Mouse (Mus musculus): ENCODE results near the gene Sox13.

The Sox13 gene

GRCm38 (mm10) chr1:133423543-133424480 lies at the start of gene Sox13:
Gene Sox13, minus strand, starts transcription at chr1:133424377.
- DNase-seq (ENCODE audit: low spot score in 2 of 2): no peak

- no peak for DNase-seq (ENCODE audit: low spot score in 2 of 2)
Measured at GRCm38 (mm10) chr1:133471556-133471955, 47.4 kb upstream of the Sox13 start.

- no peak for DNase-seq (ENCODE audit: low spot score in 2 of 2)
Measured at GRCm38 (mm10) chr1:133471086-133471485, 46.9 kb upstream of the Sox13 start.

- no peak for DNase-seq (ENCODE audit: low spot score in 2 of 2)
Measured at GRCm38 (mm10) chr1:133470242-133471025, 46.3 kb upstream of the Sox13 start.

- no peak for DNase-seq (ENCODE audit: low spot score in 2 of 2)
Measured at GRCm38 (mm10) chr1:133469213-133469612, 45.0 kb upstream of the Sox13 start.

- no peak for DNase-seq (ENCODE audit: low spot score in 2 of 2)
Measured at GRCm38 (mm10) chr1:133468751-133469150, 44.6 kb upstream of the Sox13 start.

- no peak for DNase-seq (ENCODE audit: low spot score in 2 of 2)
Measured at GRCm38 (mm10) chr1:133467905-133468304, 43.7 kb upstream of the Sox13 start.

- DNase-seq (ENCODE audit: low spot score in 2 of 2): no peak
Measured at GRCm38 (mm10) chr1:133463138-133463537, 39.0 kb upstream of the Sox13 start.

GRCm38 (mm10) chr1:133460996-133461395 lies 36.8 kb upstream of the Sox13 start:
- DNase-seq (ENCODE audit: low spot score in 2 of 2): no peak

GRCm38 (mm10) chr1:133456097-133456496 lies 31.9 kb upstream of the Sox13 start:
- no peak for DNase-seq (ENCODE audit: low spot score in 2 of 2)

- no peak for DNase-seq (ENCODE audit: low spot score in 2 of 2)
Measured at GRCm38 (mm10) chr1:133452564-133453165, 28.5 kb upstream of the Sox13 start.

- no peak for DNase-seq (ENCODE audit: low spot score in 2 of 2)
Measured at GRCm38 (mm10) chr1:133451869-133452563, 27.8 kb upstream of the Sox13 start.

GRCm38 (mm10) chr1:133451025-133451424 lies 26.8 kb upstream of the Sox13 start:
- no peak for DNase-seq (ENCODE audit: low spot score in 2 of 2)

GRCm38 (mm10) chr1:133448351-133448931 lies 24.3 kb upstream of the Sox13 start:
- no peak for DNase-seq (ENCODE audit: low spot score in 2 of 2)

GRCm38 (mm10) chr1:133446291-133446690 lies 22.1 kb upstream of the Sox13 start:
- no peak for DNase-seq (ENCODE audit: low spot score in 2 of 2)

GRCm38 (mm10) chr1:133444315-133444714 lies 20.1 kb upstream of the Sox13 start:
- no peak for DNase-seq (ENCODE audit: low spot score in 2 of 2)

GRCm38 (mm10) chr1:133437916-133438683 lies 13.9 kb upstream of the Sox13 start:
- DNase-seq (ENCODE audit: low spot score in 2 of 2): no peak

- DNase-seq (ENCODE audit: low spot score in 2 of 2): no peak
Measured at GRCm38 (mm10) chr1:133434756-133435112, 10.6 kb upstream of the Sox13 start.

GRCm38 (mm10) chr1:133434018-133434755 lies 10.0 kb upstream of the Sox13 start:
- no peak for DNase-seq (ENCODE audit: low spot score in 2 of 2)

GRCm38 (mm10) chr1:133432566-133432965 lies 8.4 kb upstream of the Sox13 start:
- no peak for DNase-seq (ENCODE audit: low spot score in 2 of 2)

All from spleen, postnatal 4 days (tissue).